Mouse (Mus musculus) frontal cortex, postnatal 14 days (tissue): Measurements from ENCODE around the gene Ykt6.

Experiments
- DNase-seq, 2 experiments: peaks; one replicate each; pipeline ENCODE4 v3.0.0; 2022; ENCODE audit warnings: low spot score in 2 of 2

Ykt6 gene

GRCm38 (mm10) chr11:5948546-5949250 lies 6.8 kb upstream of the Ykt6 start:
- DNase-seq, result no peak

GRCm38 (mm10) chr11:5949586-5950352 lies 5.7 kb upstream of the Ykt6 start, which contains the start of gene Gck:
Gene Gck, minus strand, starts transcription at chr11:5950081.
- no peak for DNase-seq

- DNase-seq, result no peak
Measured at GRCm38 (mm10) chr11:5952501-5952900, 3.0 kb upstream of the Ykt6 start.

- no peak for DNase-seq
Measured at GRCm38 (mm10) chr11:5953130-5953765, 2.2 kb upstream of the Ykt6 start.

GRCm38 (mm10) chr11:5954435-5954834 lies 1.1 kb upstream of the Ykt6 start:
- no peak for DNase-seq

- no peak for DNase-seq
Measured at GRCm38 (mm10) chr11:5954965-5955504, 458 bp upstream of the Ykt6 start.

- DNase-seq, result no peak
Measured at GRCm38 (mm10) chr11:5960051-5960450, 4.6 kb downstream of the Ykt6 start.

GRCm38 (mm10) chr11:5965865-5966264 lies 10.4 kb downstream of the Ykt6 start:
- DNase-seq, result no peak

GRCm38 (mm10) chr11:5966751-5967150 lies 11.3 kb downstream of the Ykt6 start:
- no peak for DNase-seq

- DNase-seq, result no peak
Measured at GRCm38 (mm10) chr11:5968223-5968622, 12.7 kb downstream of the Ykt6 start.

GRCm38 (mm10) chr11:5971202-5971601 lies 15.7 kb downstream of the Ykt6 start:
- no peak for DNase-seq

GRCm38 (mm10) chr11:5973151-5973550 lies 17.7 kb downstream of the Ykt6 start:
- no peak for DNase-seq

- no peak for DNase-seq
Measured at GRCm38 (mm10) chr11:5974053-5974452, 18.6 kb downstream of the Ykt6 start.

- no peak for DNase-seq
Measured at GRCm38 (mm10) chr11:5975068-5975467, 19.6 kb downstream of the Ykt6 start.

- no peak for DNase-seq
Measured at GRCm38 (mm10) chr11:5976106-5976505, 20.6 kb downstream of the Ykt6 start.

GRCm38 (mm10) chr11:5979088-5979487 lies 23.6 kb downstream of the Ykt6 start:
- DNase-seq, result no peak

- DNase-seq, result no peak
Measured at GRCm38 (mm10) chr11:5980108-5980507, 24.6 kb downstream of the Ykt6 start.

GRCm38 (mm10) chr11:5980561-5980960 lies 25.1 kb downstream of the Ykt6 start:
- no peak for DNase-seq

- DNase-seq, result no peak
Measured at GRCm38 (mm10) chr11:5981323-5981722, 25.8 kb downstream of the Ykt6 start.

GRCm38 (mm10) chr11:5983629-5984028 lies 28.1 kb downstream of the Ykt6 start:
- no peak for DNase-seq

GRCm38 (mm10) chr11:5988126-5988525 lies 32.6 kb downstream of the Ykt6 start:
- no peak for DNase-seq

GRCm38 (mm10) chr11:5989954-5990593 lies 34.6 kb downstream of the Ykt6 start:
- no peak for DNase-seq
